12 mouse cellular contexts compared by ENCODE assay signal in genomic region chr19:57354715-57355114, GRCm38 (mm10). TPM values are rescaled to one million over a fixed set of nuclear protein-coding genes. Genes with fewer than 3 reads are reported as not detected.
DNase-seq lines count a peak whose midpoint lies in the region; ATAC-seq and TF ChIP-seq lines count a peak whose summit lies in the region.
"Had no signal": no experiment of that assay in that cellular context is flagged by ENCODE, and none has a peak within 500 bp of the region (broad histone marks: within the 10 kb centered on the region; RNA-seq: fewer than 3 reads in every experiment).

No protein-coding gene starts in this region.

- intact Hi-C loops in left cerebral cortex, postnatal 14 days (cut with DNase I) = no loop called here

- TF ChIP-seq POLR2A in bone marrow macrophage, adult 2 months (IDR thresholded peaks at IDR 0.05; ENCODE audit: borderline replicate concordance, low read depth, low read length) = no peak

- 82% methylated on average over 6 of the region's 6 CpGs for WGBS in kidney, embryonic 14.5 days
- 60% methylated on average over 6 of the region's 6 CpGs for WGBS in limb, embryonic 13.5 days
- WGBS in hindbrain, embryonic 11.5 days = 86% methylated on average over 6 of the region's 6 CpGs

- peaks cover 5% of the 10 kb centered on the region; the same call in 1 of the 2 replicates for H3K4me1 ChIP-seq in kidney, embryonic 14.5 days (ENCODE audit: control insufficient read depth, insufficient read depth, low read length)
- H3K4me1 ChIP-seq in bone marrow macrophage, adult 2 months (ENCODE audit: control insufficient read depth, insufficient read depth, low read length) = peaks cover 28% of the 10 kb centered on the region
- H3K4me1 ChIP-seq in limb, embryonic 13.5 days = peaks cover 55% of the 10 kb centered on the region
- no peaks in the 10 kb centered on the region for H3K4me1 ChIP-seq in hindbrain, embryonic 11.5 days (replicated peaks; ENCODE audit: control insufficient read depth, insufficient read depth, low read length)

- H3K27me3 ChIP-seq in kidney, embryonic 14.5 days (ENCODE audit: control insufficient read depth, insufficient read depth, low read length) = no peaks in the 10 kb centered on the region
- no peaks in the 10 kb centered on the region for H3K27me3 ChIP-seq in limb, embryonic 13.5 days
- H3K27me3 ChIP-seq in hindbrain, embryonic 11.5 days (ENCODE audit: control insufficient read depth, insufficient read depth, low read length) = no peaks in the 10 kb centered on the region
- H3K27me3 ChIP-seq: liver, embryonic 12.5 days had no signal

- no peak for DNase-seq in kidney, postnatal 10 days
- peak; percentile 42 for DNase-seq in CD4-positive helper T cell, adult 2 months (ENCODE audit: low read depth, low spot score)
- no peak for DNase-seq in left cerebral cortex, postnatal 14 days (ENCODE audit: low spot score in 2 of 2)
- DNase-seq in hindbrain, embryonic 11.5 days (ENCODE audit: low spot score) = no peak
- DNase-seq: adrenal gland, postnatal 10 days; kidney, adult 2 months had no signal

- TF ChIP-seq CTCF in bone marrow macrophage, adult 2 months (IDR thresholded peaks at IDR 0.05; ENCODE audit: low read depth, low read length) = no peak

- H3K27ac ChIP-seq in kidney, embryonic 14.5 days (ENCODE audit: low read depth, low read length) = peak overlapping the region; percentile 42; the same call in 1 of the 2 replicates
- peak overlapping the region; percentile 99 for H3K27ac ChIP-seq in bone marrow macrophage, adult 2 months (ENCODE audit: insufficient read depth, low read depth, low read length)
- H3K27ac ChIP-seq in limb, embryonic 13.5 days = peak overlapping the region; percentile 58
- no peak overlapping the region for H3K27ac ChIP-seq in hindbrain, embryonic 11.5 days (ENCODE audit: low read depth, low read length)

- no peak overlapping the region for H3K9ac ChIP-seq in kidney, embryonic 14.5 days (ENCODE audit: low read depth, low read length)
- H3K9ac ChIP-seq in limb, embryonic 13.5 days = no peak overlapping the region
- no peak overlapping the region for H3K9ac ChIP-seq in hindbrain, embryonic 11.5 days (ENCODE audit: low read depth, low read length)
- H3K9ac ChIP-seq: liver, embryonic 12.5 days had no signal

- H3K9me3 ChIP-seq in kidney, embryonic 14.5 days (ENCODE audit: control insufficient read depth, low read length) = no peaks in the 10 kb centered on the region
- H3K9me3 ChIP-seq in limb, embryonic 13.5 days = no peaks in the 10 kb centered on the region
- no peaks in the 10 kb centered on the region for H3K9me3 ChIP-seq in hindbrain, embryonic 11.5 days (ENCODE audit: control insufficient read depth, low read length)
- H3K9me3 ChIP-seq: forebrain, embryonic 10.5 days; liver, embryonic 12.5 days had no signal

- ATAC-seq in kidney, embryonic 14.5 days (ENCODE audit: low FRiP score, low TSS enrichment) = no peak
- ATAC-seq in limb, embryonic 13.5 days (ENCODE audit: low FRiP score, low read depth) = no peak
- ATAC-seq in hindbrain, embryonic 11.5 days (ENCODE audit: low FRiP score) = no peak
- ATAC-seq: liver, embryonic 12.5 days had no signal

- no peak overlapping the region for H3K4me2 ChIP-seq in kidney, embryonic 14.5 days (replicated peaks; ENCODE audit: low read depth, low read length)
- H3K4me2 ChIP-seq in limb, embryonic 13.5 days (replicated peaks) = no peak overlapping the region
- H3K4me2 ChIP-seq in hindbrain, embryonic 11.5 days (replicated peaks; ENCODE audit: low read depth, low read length) = no peak overlapping the region
- H3K4me2 ChIP-seq: midbrain, embryonic 11.5 days had no signal

- no peak overlapping the region for H3K4me3 ChIP-seq in kidney, embryonic 14.5 days (ENCODE audit: low read length)
- H3K4me3 ChIP-seq in bone marrow macrophage, adult 2 months (ENCODE audit: insufficient read depth, low read length) = peak overlapping the region; percentile 40
- H3K4me3 ChIP-seq in limb, embryonic 13.5 days = no peak overlapping the region
- no peak overlapping the region for H3K4me3 ChIP-seq in hindbrain, embryonic 11.5 days (ENCODE audit: low read depth, low read length)
- H3K4me3 ChIP-seq: forebrain, embryonic 10.5 days; liver, embryonic 12.5 days had no signal

- H3K36me3 ChIP-seq in kidney, embryonic 14.5 days (ENCODE audit: control insufficient read depth, insufficient read depth, low read length) = no peaks in the 10 kb centered on the region
- no peaks in the 10 kb centered on the region for H3K36me3 ChIP-seq in limb, embryonic 13.5 days
- no peaks in the 10 kb centered on the region for H3K36me3 ChIP-seq in hindbrain, embryonic 11.5 days (ENCODE audit: control insufficient read depth, insufficient read depth, low read length)

RNA-seq across cellular contexts. Expression of gene Fam160b1, which starts 5.8 kb away (rescaled TPM):
- polyA plus RNA-seq in kidney, embryonic 14.5 days (2014; fragmentation: Nextera tagmentation; extraction: Ambion mirVana) = 13.5 and 18.1 TPM in 2 replicates
- polyA plus RNA-seq in bone marrow macrophage, adult 2 months (2012; ENCODE audit: insufficient read depth, insufficient read length, missing spikeins) = 18.3 and 24.1 TPM in 2 replicates
- polyA plus RNA-seq in limb, embryonic 13.5 days (2015; fragmentation: Nextera tagmentation; extraction: Ambion mirVana) = 15.8 and 16.2 TPM in 2 replicates
- total RNA-seq in left cerebral cortex, postnatal 14 days (2021) = 10 to 100 TPM; 22.6 to 23.5 TPM
- polyA plus RNA-seq in hindbrain, embryonic 11.5 days (2014; fragmentation: Nextera tagmentation; extraction: Ambion mirVana) = 14.2 and 15.4 TPM in 2 replicates

RNA-seq across cellular contexts. Expression of gene Ablim1, which starts 40.0 kb away (rescaled TPM):
- 21.0 and 36.0 TPM in 2 replicates for polyA plus RNA-seq in kidney, embryonic 14.5 days (2014; fragmentation: Nextera tagmentation; extraction: Ambion mirVana)
- 0.25 TPM in 1 of 2 replicates, not detected in the other for polyA plus RNA-seq in bone marrow macrophage, adult 2 months (2012; ENCODE audit: insufficient read depth, insufficient read length, missing spikeins)
- polyA plus RNA-seq in limb, embryonic 13.5 days (2015; fragmentation: Nextera tagmentation; extraction: Ambion mirVana) = 29.1 and 34.0 TPM in 2 replicates
- total RNA-seq in left cerebral cortex, postnatal 14 days (2021) = 100 to 1,000 TPM; 105 to 120 TPM
- 18.3 and 18.6 TPM in 2 replicates for polyA plus RNA-seq in hindbrain, embryonic 11.5 days (2014; fragmentation: Nextera tagmentation; extraction: Ambion mirVana)

Comparison
In these comparisons a context has a peak if more than half of its experiments do, and no peak if none do; other contexts are left out.
1. RNA of gene Ablim1, which starts 40.0 kb away (polyA plus RNA-seq): 21.0 to 36.0 TPM in kidney, embryonic 14.5 days, 29.1 to 34.0 TPM in limb, embryonic 13.5 days and 18.3 to 18.6 TPM in hindbrain, embryonic 11.5 days; 0.25 TPM in bone marrow macrophage, adult 2 months; every median in the first group is over 10 times any median in the second.